Mouse (Mus musculus): ENCODE results near the gene Aff1.

DNA sequence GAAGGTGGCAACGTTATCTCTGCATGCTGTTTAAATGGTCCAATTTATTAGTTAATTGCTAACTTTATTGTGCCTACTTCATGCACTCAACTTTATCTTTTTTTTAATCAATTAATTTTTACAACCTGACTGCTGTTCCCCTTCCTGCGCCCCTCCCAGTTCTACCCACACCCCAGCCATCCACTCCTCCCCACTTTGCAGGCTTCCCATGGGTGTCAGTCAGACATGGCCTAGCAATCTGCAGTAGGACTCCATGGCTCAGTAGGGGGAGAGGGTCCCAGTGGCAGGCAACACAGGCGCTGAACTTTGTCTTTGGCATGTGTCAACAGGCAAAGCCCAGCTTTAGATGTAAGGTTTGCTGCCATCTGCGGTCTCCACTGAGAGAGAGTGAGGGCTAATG lies 171.6 kb downstream of the Aff1 start:
- no peak for TF ChIP-seq FLI1 (IDR thresholded peaks at IDR 0.05; ENCODE audit: low read length)
- no peak for TF ChIP-seq GATA1 (IDR thresholded peaks at IDR 0.05; ENCODE audit: borderline replicate concordance, low read length)

All from megakaryocyte, embryonic 14.5 days (primary cell).